Mouse (Mus musculus) neutrophil, adult 5-6 weeks (primary cell): ENCODE data around the gene Tvp23b. TPM values are rescaled to one million over a fixed set of nuclear protein-coding genes. Genes with fewer than 3 reads are reported as not detected.

Source experiments
- ATAC-seq: fragments of 151-379, 151-347 bp; 2 replicates; pipeline ENCODE4 v1.8.0; 2017; ENCODE audit warnings: mild to moderate bottlenecking, moderate TSS enrichment; ENCODE audit not compliant: insufficient number of reproducible peaks, poor library complexity, low FRiP score, severe bottlenecking; ENCODE audit errors: extremely low read depth
- total RNA-seq: library from RNA; stranded (forward); fragments of 200-1000 nt; gene quantifications from 2 replicates; pipeline ENCODE4 v1.2.3, GENCODE M21; 2017

The Tvp23b gene
- 19.2 and 21.7 TPM in 2 replicates for total RNA-seq

DNA sequence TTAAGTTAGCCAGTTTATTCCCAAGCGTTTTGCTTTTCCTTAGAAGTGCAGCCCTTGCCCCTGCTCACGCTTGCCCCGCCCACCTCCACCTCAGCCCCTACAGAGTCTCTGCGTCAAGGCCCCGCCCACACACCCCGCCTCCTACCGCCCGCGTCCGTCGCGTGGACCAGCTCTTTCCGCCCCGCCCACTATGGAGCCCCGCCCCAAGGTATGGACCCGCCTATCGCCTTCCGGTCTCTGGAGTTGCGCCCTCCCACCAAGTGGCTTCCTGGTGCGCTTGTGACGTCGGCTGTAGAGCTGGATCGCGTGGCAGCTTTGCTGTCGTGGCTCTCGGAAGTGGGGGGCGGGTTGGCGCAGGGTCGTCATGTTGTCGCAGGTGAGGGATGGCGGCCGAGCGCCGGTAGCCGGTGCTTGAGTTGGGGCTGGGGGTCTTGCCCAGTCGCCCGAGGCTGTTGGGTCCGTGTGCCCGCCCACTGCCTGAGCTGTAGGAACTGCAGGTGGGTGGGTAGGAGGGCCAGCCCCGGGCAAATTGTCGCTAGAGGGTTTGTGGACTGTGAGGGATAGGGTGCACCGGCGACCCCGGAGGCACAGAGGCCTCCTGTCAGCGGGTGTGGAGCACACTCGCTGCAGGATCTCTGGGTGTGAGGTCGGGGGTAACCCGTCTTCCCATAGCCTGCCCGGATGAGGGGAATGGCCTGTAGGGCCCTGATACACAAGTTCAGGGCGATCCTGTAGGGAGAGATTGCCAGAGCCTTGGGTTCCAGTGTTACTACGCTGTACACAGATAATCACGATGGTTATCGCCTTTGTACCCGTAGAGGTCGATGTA, at the start of gene Tvp23b:
Gene Tvp23b (plus strand): TSS at position 236 of the 829 bp plus-strand sequence.
- ATAC-seq: peak; percentile 97

DNA sequence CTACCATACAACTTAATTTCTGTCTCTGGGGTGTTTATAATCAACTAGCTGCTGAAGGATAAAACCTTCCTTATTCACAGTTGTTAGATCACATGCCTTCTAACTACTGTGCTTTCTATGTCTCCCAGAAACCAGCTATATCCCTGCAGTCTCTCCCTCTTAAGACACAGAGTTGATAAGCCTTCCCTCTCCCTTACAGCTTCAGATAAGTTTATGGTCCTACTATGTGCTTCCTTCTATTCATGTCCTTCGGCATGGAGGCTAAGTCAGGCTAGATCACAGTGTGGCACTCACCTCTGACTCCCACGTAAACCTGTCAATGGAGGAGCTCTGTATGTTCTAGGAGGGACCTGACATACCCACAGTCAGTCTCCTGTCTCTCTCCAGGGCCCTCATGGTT, 48.9 kb upstream of the Tvp23b start:
- ATAC-seq: no peak

DNA sequence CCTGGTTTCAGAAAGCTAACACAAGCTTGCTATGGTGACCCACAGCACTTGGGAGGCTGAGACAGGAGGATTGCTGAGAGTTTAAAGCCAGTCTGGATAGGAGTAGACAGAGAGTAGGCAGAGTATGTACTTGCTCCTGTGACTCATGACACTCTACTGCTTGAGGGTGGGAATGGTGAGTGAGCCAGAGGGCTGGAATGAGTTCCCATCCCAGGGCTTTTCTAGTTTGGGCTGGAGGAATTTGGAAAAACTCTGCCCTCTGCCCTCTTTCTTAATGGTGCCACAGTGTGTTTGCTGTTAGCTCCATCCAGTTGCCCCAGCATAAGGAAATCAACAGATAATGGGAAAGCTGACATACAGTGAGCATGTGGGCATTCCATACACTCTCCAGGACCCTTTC, 47.3 kb upstream of the Tvp23b start:
- no peak for ATAC-seq

DNA sequence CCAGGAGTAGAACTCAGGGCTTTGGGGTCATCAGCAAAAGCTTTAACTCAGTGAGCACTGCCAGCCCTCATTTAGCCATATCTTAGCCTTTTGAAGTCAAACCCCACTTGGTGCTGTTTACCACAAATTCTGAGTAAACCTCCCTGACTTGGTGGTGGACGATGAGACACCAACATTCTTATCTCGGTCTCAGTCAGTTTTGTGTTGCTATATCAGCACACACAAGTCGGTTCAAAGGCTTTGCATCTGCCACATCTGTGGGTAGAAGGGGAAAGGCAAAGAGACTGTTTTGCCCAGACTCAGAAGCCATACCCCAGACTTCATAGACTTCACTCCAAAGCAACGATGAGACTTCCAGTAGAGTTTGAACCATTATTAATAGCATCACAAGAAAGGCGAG, 34.7 kb upstream of the Tvp23b start:
- no peak for ATAC-seq

DNA sequence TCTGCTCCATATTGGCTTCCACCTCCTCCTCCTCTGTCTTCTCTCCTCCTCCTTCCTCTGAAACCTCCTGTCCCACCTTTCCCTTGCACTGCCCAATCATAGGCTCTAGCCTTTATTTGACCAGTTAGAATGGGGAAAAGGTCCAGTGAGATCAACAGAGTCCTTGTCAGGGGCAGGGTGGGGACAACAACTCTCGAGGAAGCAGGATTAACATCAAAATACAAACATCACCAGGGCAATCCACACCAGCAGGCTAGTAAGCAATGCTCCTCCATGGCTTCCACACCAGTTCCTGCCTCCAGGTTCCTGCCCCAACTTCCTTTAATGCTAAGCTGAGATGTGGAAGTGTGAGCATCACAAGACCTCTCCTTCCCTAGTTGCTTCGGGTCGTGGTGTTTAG, 33.5 kb upstream of the Tvp23b start:
- no peak for ATAC-seq

DNA sequence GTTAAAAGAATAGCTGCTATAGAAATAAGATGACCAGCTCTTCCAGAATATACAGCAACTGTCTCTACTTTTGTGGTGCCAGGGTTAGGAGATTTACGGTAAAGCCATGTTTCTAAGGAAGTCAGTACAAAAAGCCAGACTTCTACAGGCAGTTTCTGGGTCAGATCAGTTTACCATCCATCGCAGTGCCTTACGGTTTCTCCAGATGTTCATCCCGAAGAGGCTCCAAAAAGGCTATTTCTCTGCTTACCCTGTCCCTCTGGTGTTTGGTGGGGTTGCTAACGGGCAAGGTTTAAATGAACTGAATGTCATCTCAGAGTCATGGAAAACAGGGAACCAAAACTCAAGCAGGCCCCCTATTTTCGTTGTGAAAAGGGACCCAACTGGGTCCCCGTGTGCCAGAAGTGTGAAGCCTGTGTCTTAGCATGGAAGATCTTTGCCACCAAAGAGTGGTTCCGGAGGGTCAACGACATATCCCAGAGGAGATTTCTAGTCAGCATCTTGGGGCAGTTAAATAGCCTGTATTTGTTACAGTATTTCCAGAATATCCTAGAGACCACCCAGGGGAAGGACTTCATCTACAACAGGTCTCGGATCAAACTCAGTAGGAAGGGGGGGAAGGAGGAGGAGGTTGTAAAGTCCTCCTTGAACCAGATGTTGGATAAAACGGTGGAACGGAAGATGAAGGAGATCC, 32.1 kb upstream of the Tvp23b start, which contains the start of gene Fbxw10:
Gene Fbxw10 (plus strand): TSS at position 109 of the 694 bp plus-strand sequence.
- peak; percentile 42; the same call in 1 of the 2 replicates for ATAC-seq

DNA sequence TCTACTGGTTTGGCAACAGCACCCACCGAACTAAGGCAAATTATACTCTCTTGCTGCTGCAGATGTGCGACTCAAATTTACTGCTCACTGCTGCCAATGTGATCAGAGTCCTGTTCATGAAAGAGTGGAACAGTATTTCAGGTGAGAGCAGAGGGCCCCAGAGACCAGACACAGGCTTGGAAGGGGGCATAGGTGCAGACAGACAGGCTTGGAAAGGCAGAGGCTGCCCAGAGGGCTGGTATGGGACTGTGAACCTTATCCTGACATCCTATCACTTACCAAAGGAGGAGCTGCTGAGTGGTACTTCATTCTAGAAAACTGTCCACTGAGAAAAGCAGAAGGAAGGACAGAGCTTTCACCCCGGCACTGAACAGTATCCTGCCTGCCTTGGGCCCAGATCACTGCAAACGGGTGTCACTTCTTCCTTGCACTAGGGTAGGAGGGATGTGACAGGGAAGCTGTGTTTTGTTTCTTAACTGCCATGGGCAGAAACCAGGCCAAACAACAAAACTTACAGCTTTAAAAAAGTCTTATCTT, 31.5 kb upstream of the Tvp23b start:
- 0 out of 2 replicates have a peak, but pooled peaks have one; percentile 27 for ATAC-seq

DNA sequence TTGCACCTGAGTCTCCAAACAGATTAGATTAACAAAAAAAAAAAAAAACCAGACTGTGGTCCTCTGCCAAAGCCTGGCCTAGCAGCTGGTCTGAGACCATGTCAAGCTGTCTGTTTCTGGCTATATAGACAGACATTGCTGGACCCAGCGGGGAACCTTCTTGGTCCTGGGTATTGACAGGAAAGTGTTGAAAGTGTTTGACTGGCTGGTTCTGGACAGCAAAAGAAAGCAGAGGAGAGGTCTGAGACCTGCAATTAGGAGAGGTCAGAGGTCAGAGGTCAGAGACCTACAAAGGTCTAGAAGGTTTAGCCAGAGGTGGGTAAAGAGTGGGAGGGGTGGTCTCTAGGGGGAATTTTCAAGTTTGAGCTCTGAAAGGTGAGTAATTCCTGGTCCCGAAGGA, 31.0 kb upstream of the Tvp23b start:
- ATAC-seq: no peak

DNA sequence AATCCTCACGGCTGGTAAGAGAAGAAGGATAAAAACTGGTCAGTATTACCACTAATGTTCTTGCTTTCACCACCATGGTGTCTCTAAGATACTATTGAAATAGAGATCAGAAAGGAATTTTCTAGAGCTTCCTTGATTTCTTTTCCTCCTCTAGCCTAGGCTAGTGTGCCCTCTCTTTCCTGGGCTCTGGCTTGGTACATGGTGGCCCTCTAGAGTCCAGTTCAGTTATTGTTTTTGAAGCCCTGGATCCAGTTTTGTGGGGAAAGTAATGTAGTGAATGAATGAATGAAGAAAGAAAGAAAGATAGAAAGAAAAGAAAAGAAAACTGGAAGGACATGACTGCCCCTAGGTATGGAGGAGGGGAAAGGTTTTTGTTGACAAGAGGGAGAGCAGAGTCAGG, 28.1 kb upstream of the Tvp23b start:
- no peak for ATAC-seq

DNA sequence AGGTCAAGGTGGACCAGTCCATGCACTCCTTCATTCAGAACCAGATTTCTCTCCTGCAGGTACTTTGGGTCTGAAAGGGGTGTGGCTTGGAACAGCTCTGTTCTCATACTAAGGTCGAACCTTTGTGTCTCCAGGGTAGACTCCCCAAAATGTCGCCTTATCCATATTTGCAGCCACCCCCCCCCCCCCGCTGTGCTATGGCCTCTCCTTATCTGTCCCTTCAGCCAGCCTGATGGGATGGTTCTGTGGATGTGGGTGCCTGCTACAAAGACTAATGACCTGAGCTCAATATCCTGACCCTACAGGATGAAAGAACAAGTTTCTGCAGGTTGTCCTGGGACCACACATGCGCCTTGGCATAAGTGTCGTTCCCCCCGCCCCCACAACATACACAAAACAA, 25.9 kb upstream of the Tvp23b start:
- ATAC-seq: no peak

DNA sequence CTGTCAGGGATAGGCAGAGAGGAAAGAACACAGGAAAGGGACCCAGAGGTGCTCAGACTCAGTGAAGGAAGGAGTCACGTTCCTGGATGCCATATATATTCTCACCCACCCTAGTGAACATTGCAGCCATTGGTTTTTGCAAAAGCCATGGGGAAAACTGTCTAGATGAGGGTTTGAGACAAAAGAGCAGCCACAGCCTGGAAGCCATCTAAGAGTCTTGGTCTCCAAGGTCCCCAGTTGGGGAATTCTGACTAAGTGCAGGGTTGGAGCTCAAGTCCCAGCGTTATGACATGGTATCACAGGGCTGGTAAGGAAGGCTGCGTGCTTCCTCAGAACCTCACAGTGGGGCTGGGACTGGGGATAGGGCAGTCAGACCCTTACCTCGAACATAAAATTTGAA, 13.7 kb upstream of the Tvp23b start:
- no peak for ATAC-seq

DNA sequence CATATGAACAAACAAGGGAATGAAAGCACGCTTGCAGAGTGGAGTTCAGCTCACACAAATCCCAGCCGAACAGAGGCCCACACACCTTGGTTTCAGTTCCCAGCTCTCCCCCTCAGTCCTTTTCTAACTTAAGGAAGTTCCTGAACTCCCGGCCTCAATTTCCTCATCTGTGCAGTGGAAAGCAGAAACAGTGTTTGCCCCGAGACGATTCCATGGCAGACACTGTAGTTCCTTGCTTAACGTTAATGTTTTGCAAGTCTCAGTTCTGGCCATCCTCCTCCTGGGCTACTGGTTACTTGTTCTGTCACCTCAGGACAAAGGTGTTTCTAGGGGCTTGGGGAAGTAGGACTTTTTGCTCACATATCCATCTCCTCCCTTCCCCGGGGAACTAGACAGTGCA, 12.6 kb upstream of the Tvp23b start:
- ATAC-seq: no peak

DNA sequence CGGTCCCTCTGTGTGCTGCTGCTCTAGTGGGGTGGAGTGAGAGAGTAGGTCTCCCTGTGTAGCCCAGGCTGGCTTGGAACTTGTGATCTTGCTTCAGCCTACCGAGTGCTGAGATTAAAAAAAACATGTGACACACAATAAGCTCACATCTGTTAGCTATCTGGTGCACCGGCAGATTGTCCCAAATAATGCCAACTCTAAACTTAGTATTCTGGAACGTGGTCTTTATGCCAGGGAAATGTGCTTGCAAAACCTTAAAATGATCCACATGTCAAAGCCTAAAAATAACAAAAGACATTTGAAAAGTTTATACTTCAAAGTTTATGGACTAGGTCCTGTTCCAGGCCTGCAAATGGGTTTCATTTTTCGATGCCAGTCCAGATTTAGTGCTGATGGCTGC, 10.1 kb upstream of the Tvp23b start:
- ATAC-seq: no peak

DNA sequence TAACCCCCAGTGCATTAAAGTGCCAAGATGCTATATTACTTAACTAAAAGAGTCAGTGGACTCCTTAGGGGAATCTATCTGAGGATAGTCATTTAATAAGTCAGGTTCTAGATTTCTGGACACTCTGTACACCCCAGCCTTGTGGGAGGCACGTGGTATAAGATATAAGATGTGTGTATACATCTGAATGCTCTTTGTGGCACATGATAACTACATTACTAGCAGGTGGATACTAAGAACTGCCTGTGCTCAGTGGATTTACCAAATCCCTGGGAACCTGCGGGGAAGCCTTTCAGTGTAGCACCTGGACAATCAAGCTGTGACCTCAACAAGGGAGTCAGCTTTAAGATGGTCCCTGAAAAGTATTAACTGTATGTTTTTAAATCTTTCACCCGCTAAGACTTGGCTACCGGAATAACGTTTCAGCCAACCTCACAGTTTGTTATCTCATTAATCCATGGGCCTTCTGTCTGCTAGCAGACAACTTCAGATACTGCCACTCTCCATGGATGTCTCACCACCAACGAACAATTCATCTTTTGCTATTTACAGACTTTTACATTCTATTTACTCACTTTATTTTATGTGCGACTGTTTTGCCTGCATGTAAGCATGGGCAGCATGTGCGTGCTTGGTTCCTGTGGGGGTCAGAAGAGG, 9.4 kb upstream of the Tvp23b start:
- ATAC-seq: no peak

DNA sequence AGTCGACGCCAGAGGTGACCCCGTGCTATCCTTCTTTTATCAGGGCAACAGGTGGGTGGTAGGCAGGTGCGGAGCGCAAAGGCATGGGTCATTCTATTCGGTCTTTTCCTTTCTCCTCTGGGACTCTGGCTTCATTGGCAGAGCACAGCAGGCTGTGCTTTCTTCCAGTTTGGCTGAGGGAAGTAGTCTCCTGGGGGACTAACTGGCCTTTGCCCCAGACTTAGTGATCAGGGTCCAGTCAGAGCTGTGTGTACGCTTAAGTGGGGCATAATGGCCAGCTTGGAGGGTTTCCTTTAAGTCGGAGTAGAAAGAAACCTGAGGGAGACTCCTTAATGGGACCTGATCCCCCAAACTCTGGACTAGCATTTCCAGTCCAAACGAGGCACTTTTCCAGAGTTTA, 5.8 kb upstream of the Tvp23b start:
- ATAC-seq: no peak

DNA sequence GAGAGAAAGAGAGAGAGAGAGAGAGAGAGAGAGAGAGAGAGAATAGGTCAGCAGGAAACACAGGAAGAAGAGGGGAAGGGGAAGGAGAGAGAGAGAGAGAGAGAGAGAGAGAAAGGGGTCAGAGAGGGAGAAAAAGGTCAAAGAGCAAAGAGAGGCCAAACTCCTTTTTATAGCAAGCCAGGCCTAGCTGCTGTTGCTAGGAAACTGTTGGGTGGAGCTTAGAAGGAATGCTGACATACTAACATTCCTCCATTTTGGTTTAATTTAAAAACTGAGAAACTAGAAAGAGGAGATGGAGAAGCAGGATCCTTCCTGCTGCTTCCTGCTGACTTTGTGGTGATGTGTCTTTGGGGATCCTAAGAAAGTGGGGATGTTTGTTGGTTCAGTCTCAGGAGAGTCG, 3.6 kb upstream of the Tvp23b start:
- ATAC-seq: no peak

DNA sequence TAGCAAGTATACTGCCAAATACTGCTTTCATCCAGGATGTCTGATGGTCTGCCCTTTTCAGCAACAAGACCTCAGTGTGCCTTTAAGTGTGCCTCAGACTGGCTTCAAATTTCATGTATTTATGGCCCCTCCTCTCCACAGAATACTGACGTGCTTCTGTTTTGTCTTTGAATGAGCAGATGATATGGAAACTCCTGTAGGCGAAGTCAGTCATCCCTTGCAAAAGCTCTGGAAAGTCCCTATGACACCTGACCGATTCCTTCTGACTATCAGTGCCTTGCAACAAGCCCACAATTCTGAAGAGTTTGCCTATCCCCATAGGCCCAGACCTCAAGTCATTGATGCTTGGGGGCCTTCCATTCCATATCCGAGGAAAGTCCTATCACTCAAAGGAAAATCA, 2.8 kb upstream of the Tvp23b start:
- no peak for ATAC-seq

DNA sequence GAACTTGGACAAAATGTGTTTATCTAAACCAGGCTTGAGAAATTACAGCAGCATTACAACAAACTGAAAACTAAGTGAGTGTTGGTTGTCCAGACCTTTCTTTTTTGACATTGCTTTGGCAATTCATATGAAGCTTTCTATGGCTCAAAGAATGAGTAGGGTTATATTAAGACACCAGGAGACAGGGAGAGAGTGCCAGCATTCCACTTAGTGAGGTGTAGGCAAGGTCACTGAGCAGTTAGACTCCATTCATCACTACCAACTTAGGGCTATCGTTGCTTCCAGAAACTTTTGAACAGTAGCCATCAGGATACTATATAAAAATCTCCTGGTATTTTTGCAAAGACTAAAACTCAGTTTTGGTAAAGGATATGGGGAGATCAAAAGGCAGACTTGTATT, 1.9 kb upstream of the Tvp23b start:
- ATAC-seq: no peak

DNA sequence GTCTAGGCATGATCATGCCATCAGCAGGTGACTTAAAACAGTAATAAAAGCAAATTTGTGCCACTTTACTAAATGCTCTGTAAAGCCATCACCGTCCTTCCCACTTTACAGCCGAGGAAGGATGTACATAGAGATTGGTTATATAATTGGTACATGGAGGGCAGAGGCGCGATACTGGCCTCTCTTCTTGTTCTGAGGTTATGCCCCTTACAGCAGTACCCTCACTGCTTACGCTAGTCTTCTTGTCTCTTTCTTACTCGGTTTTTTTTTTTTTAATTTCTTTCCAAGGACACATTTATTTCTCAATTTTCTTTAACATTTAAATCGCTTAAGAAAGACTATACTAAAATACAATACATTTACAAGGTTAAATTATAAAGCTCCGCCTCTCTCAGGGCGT, 527 bp upstream of the Tvp23b start:
- ATAC-seq: no peak

DNA sequence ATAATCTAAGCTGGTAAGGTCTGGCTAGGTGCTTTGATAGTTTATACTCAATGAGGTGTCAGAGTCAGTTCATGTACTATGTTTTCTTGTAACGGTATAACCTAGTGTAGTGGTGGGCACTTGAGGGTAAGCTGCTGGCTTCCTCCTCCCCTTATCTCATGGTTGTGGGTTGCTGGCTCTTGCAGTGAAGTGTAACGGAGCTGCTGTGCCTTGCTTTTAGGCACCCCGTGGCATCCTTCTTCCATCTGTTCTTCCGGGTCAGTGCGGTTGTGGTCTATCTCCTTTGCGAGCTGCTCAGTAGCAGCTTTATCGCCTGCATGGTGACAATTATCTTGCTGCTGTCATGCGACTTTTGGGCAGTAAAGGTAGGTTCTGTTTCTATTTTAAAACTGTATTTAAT, 4.2 kb downstream of the Tvp23b start:
- no peak for ATAC-seq
